Mouse (Mus musculus) urinary bladder, postnatal 25 days (tissue): ENCODE data around the gene Acbd4.

Source experiments
- DNase-seq: peaks from one replicate; pipeline ENCODE4 v3.0.0; 2022; ENCODE audit warnings: low spot score

Acbd4 gene

GRCm38 (mm10) chr11:103141944-103142255 lies 40.4 kb downstream of the Acbd4 start:
- DNase-seq = no peak

- DNase-seq = no peak
These were observed 41.1 kb downstream of the Acbd4 start for GRCm38 (mm10) chr11:103142441-103143182.

- no peak for DNase-seq
These were observed 43.1 kb downstream of the Acbd4 start for GRCm38 (mm10) chr11:103144309-103145285.

GRCm38 (mm10) chr11:103146386-103146785 lies 44.9 kb downstream of the Acbd4 start:
- DNase-seq = no peak

- DNase-seq = no peak
These were observed 46.3 kb downstream of the Acbd4 start for GRCm38 (mm10) chr11:103147766-103148165.

- no peak for DNase-seq
These were observed 48.3 kb downstream of the Acbd4 start for GRCm38 (mm10) chr11:103149771-103150170.

GRCm38 (mm10) chr11:103158621-103159478 lies 57.4 kb downstream of the Acbd4 start:
- peak; percentile 99 for DNase-seq

GRCm38 (mm10) chr11:103160738-103161137 lies 59.3 kb downstream of the Acbd4 start:
- DNase-seq = no peak

GRCm38 (mm10) chr11:103161449-103161848 lies 60.0 kb downstream of the Acbd4 start:
- DNase-seq = no peak
